Mouse (Mus musculus) embryonic facial prominence, embryonic 11.5 days (tissue): ENCODE measurements around the gene Tbc1d8. TPM values are rescaled to one million over a fixed set of nuclear protein-coding genes. Genes with fewer than 3 reads are reported as not detected.

Experiments
- ATAC-seq: fragments of 200-750 bp; cut with Nextera tagmentation; replicated peaks from 2 replicates; pipeline ENCODE4 v1.8.0; 2017; ENCODE audit warnings: low read depth; ENCODE audit not compliant: insufficient number of reproducible peaks, low FRiP score, low TSS enrichment
- DNase-seq: peaks from one replicate; pipeline ENCODE4 v3.0.0-alpha.2; 2015; ENCODE audit warnings: low spot score
- H3K27ac ChIP-seq: fragments of 300-500 bp; sonication (generic); replicated peaks from 2 replicates; pipeline ENCODE4 v1.5.1; 2014; ENCODE audit warnings: mild to moderate bottlenecking, low read depth, low read length, control low read depth
- H3K27me3 ChIP-seq: fragments of 300-500 bp; sonication (generic); 2 replicates; pipeline ENCODE4 v1.6.1; 2014; ENCODE audit warnings: mild to moderate bottlenecking, low read length, moderate library complexity, mixed read lengths; ENCODE audit not compliant: control insufficient read depth, insufficient read depth
- H3K36me3 ChIP-seq: fragments of 300-500 bp; sonication (generic); replicated peaks from 2 replicates; pipeline ENCODE4 v1.6.1; 2014; ENCODE audit warnings: low read depth, mild to moderate bottlenecking, low read length, moderate library complexity, mixed read lengths; ENCODE audit not compliant: control insufficient read depth, insufficient read depth
- H3K4me1 ChIP-seq: fragments of 300-500 bp; sonication (generic); 2 replicates; pipeline ENCODE4 v1.6.1; 2014; ENCODE audit warnings: low read length, mixed read lengths; ENCODE audit not compliant: control insufficient read depth, insufficient read depth
- H3K4me2 ChIP-seq: fragments of 300-500 bp; sonication (generic); 2 replicates; pipeline ENCODE4 v1.6.1; 2014; ENCODE audit warnings: low read depth, mild to moderate bottlenecking, control low read depth, low read length, moderate library complexity
- H3K4me3 ChIP-seq: fragments of 300-500 bp; sonication (generic); 2 replicates; pipeline ENCODE4 v1.5.1; 2014; ENCODE audit warnings: low read depth, low read length, control low read depth
- H3K9ac ChIP-seq: fragments of 300-500 bp; sonication (generic); replicated peaks from 2 replicates; pipeline ENCODE4 v1.6.1; 2014; ENCODE audit warnings: mild to moderate bottlenecking, control low read depth, low read length
- H3K9me3 ChIP-seq: fragments of 300-500 bp; sonication (generic); replicated peaks from 2 replicates; pipeline ENCODE4 v1.6.1; 2016; ENCODE audit warnings: mild to moderate bottlenecking, low read length, inconsistent platforms, mixed read lengths; ENCODE audit not compliant: control insufficient read depth
- WGBS: fragments of 180-500 bp; shearing (Covaris S2); extraction: QIAGEN DNeasy Blood & Tissue Kit; methylation state at CpG from one replicate; pipeline ENCODE4 v1.1.7; 2014; 5-methylcytosine and 5-hydroxymethylcytosine counted together
- polyA plus RNA-seq: library from polyadenylated mRNA; unstranded; fragments of >200 nt; fragmentation: Nextera tagmentation; extraction: Ambion mirVana; gene quantifications from 2 replicates; pipeline ENCODE4 v1.2.1, GENCODE M21; 2014

Gene Tbc1d8
- polyA plus RNA-seq, 1 experiment from 2014 or later = 4.6 TPM

DNA sequence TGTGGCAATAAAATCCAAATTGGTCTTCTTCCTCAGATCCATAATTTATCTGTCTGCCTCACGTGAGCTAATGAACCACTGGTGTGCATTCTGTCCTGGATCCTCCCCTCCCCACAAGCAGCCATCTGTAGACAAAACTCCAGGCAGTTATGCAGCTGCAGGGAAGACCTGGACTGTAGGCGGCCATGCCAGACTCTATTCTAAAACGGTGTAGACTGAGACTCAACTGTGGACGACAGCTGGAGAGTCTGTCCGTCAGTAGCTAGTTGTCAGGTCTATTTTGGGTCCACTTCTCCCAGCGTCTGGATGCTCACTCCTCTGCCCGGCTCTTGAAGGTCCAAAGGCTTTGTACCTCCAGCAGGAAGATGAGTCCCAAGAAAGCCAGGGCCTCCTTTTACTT, 151.0 kb downstream of the Tbc1d8 start:
- WGBS = 85% methylated on average over 7 of the region's 7 CpGs

DNA sequence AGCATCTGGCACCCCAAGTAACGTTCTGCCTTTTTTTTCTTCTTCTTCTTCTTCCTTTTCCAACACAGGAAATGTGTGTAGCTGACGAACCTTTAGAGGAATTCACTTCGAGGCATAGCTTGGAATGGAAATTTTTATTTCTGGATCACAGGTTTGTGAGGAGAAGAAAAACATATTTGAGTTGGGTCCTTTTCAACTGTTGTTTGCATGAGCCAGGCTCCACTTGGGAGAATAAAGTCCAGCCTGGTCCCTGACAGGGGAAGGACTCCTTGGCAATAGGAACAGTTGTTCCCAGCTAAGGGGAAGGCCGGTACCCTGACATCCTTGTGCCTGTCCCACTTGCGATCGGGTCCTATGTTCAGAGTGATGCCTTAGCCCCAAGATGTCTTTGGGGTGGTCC, 153.3 kb downstream of the Tbc1d8 start:
- Histone ChIP-seq H3K27ac (no peak overlapping the region), H3K4me1 (no peaks in the 10 kb centered on the region), H3K4me2 (no peak overlapping the region), H3K9me3 (no peaks in the 10 kb centered on the region), H3K9ac (no peak overlapping the region), H3K27me3 (no peaks in the 10 kb centered on the region), H3K36me3 (no peaks in the 10 kb centered on the region), H3K4me3 (no peak overlapping the region)
- no peak for DNase-seq
- no peak for ATAC-seq
- WGBS = 90% methylated on average over 6 of the region's 6 CpGs

More for the DNA sequence above, 151.0 kb downstream of the Tbc1d8 start:
- Histone ChIP-seq H3K36me3 (no peaks in the 10 kb centered on the region), H3K4me2 (no peak overlapping the region), H3K9me3 (no peaks in the 10 kb centered on the region), H3K27me3 (no peaks in the 10 kb centered on the region), H3K9ac (no peak overlapping the region), H3K27ac (no peak overlapping the region; the same call in 1 of the 2 replicates), H3K4me3 (no peak overlapping the region), H3K4me1 (no peaks in the 10 kb centered on the region)
- DNase-seq (no peak), ATAC-seq (no peak)

DNA sequence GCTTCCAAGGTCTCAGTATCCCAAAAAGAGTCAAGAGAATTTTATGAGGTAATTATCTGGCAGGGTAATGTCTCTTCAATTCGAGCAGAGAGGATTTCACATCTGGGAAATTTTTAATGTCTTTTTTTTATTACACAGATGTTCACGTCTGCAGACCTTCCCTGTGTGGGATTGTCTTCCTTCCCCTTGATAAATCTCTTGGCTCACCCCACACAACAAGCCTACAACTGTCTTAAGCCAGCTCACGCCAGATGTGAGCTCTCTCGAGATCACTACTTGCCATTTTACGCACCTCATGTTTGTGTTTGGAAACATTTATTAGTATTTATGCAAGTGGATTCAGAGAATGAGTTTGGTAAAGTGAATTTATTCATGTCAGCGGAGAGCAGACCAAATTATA, 156.6 kb downstream of the Tbc1d8 start:
- H3K9ac ChIP-seq = no peak overlapping the region
- WGBS = 77% methylated on average over 6 of the region's 6 CpGs
- no peak for DNase-seq
- H3K27me3 ChIP-seq = no peaks in the 10 kb centered on the region
- no peak overlapping the region for H3K4me2 ChIP-seq
- no peak overlapping the region for H3K4me3 ChIP-seq
- no peak for ATAC-seq
- no peaks in the 10 kb centered on the region for H3K36me3 ChIP-seq
- no peaks in the 10 kb centered on the region for H3K9me3 ChIP-seq
- no peak overlapping the region for H3K27ac ChIP-seq
- no peaks in the 10 kb centered on the region for H3K4me1 ChIP-seq

Other genes with a start within 250 kb of the Tbc1d8 start
- gene Rpl31, start 110.9 kb downstream of the Tbc1d8 start, polyA plus RNA-seq = 507 and 521 TPM in 2 replicates
- 31.6 and 34.8 TPM in 2 replicates for gene Cnot11, start 56.2 kb upstream of the Tbc1d8 start, polyA plus RNA-seq
- gene Rnf149, start 98.7 kb upstream of the Tbc1d8 start, polyA plus RNA-seq = 25.2 and 27.7 TPM in 2 replicates
- gene Creg2, start 172.7 kb upstream of the Tbc1d8 start, polyA plus RNA-seq = 0.07 and 0.22 TPM in 2 replicates
- 2.0 and 2.1 TPM in 2 replicates for gene Rfx8, start 242.2 kb upstream of the Tbc1d8 start, polyA plus RNA-seq